Mouse (Mus musculus) limb, embryonic 10.5 days (tissue): ENCODE data around the gene Tgfb1. TPM values are rescaled to one million over a fixed set of nuclear protein-coding genes. Genes with fewer than 3 reads are reported as not detected.
A peak's percentile ranks its signal among the peaks of the same experiment; 100 is the strongest.

ENCODE experiments used
- DNase-seq: peaks from one replicate; pipeline ENCODE4 v3.0.0-alpha.2; 2017; ENCODE audit warnings: low spot score
- H3K27ac ChIP-seq: fragments of 300-500 bp; sonication (generic); 2 replicates; pipeline ENCODE4 v1.5.1; 2016; ENCODE audit warnings: mild to moderate bottlenecking
- H3K27me3 ChIP-seq: fragments of 300-500 bp; sonication (generic); 2 replicates; pipeline ENCODE4 v1.6.1; 2016; ENCODE audit warnings: low read depth, mild to moderate bottlenecking; ENCODE audit not compliant: poor library complexity, severe bottlenecking
- H3K36me3 ChIP-seq: fragments of 300-500 bp; sonication (generic); 2 replicates; pipeline ENCODE4 v1.6.1; 2016; ENCODE audit warnings: mild to moderate bottlenecking, moderate library complexity
- H3K4me1 ChIP-seq: fragments of 300-500 bp; sonication (generic); 2 replicates; pipeline ENCODE4 v1.6.1; 2016
- H3K4me3 ChIP-seq: fragments of 300-500 bp; sonication (generic); 2 replicates; pipeline ENCODE4 v1.5.1; 2016; ENCODE audit warnings: mild to moderate bottlenecking, moderate library complexity
- H3K9me3 ChIP-seq: fragments of 300-500 bp; sonication (generic); replicated peaks from 2 replicates; pipeline ENCODE4 v1.6.1; 2016; ENCODE audit warnings: mild to moderate bottlenecking
- WGBS: fragments of 180-500 bp; shearing (Covaris S2); methylation state at CpG from one replicate; pipeline ENCODE4 v1.1.7; 2016; 5-methylcytosine and 5-hydroxymethylcytosine counted together
- polyA plus RNA-seq: library from polyadenylated mRNA; unstranded; fragments of >200 nt; fragmentation: Nextera tagmentation; extraction: Ambion mirVana; gene quantifications from 2 replicates; pipeline ENCODE4 v1.2.1, GENCODE M21; 2016

Gene Tgfb1
- polyA plus RNA-seq, 1 experiment from 2014 or later: 1.4 TPM

DNA sequence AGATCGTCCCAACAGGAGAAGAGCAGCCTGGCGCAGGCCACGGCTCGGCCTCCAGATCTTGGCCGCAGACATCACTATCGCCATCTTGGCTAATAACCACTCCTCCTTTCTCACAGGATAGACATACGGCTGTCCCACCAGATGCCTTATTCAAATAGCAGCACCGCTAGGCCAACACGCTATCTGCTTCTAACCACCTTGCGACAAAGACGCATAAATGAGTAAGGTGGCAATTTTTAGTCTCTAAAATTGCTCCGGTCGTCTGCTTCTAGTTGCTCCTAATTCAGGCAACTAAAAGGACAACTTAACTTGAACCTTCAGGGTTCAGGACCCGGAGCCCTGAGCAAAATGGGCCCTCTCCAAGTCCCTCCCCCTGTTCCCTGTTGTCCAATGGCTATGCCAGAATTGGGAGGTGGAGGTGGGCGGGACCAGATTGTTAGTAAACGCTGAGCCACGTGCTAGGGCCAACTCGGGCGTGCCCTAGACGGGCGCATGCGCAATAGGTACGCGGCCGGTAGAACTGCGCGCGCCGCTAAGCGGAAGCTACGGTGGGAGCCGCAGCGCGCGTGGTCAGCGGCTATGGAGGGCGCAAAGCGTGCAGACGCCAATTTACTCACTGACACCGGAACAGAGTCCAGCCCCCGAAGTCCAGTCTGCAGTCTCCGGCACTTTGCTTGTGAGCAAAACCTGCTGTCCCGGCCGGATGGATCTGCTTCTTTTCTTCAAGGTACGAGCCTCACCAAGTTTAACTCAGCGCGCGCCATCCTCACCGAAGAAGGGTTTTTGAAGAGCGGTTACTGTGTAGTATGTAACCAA, 27.9 kb upstream of the Tgfb1 start, which contains the start of the genes Bckdha and Exosc5:
Gene Bckdha, minus strand, starts transcription at position 325 of the 816 bp plus-strand sequence.
Gene Exosc5, plus strand, starts transcription at position 508 of the 816 bp plus-strand sequence.
- under 1% methylated on average over 50 of the region's 50 CpGs for WGBS
- H3K4me1 ChIP-seq: peaks cover 21% of the 10 kb centered on the region
- DNase-seq: peak; percentile 98
- peak within 1 kb of the TSS; percentile 95 for H3K27ac ChIP-seq
- H3K36me3 ChIP-seq: peaks cover 30% of the 10 kb centered on the region
- H3K27me3 ChIP-seq: no peaks in the 10 kb centered on the region
- peak within 1 kb of the TSS; percentile 68 for H3K4me3 ChIP-seq
- H3K9me3 ChIP-seq: no peaks in the 10 kb centered on the region

DNA sequence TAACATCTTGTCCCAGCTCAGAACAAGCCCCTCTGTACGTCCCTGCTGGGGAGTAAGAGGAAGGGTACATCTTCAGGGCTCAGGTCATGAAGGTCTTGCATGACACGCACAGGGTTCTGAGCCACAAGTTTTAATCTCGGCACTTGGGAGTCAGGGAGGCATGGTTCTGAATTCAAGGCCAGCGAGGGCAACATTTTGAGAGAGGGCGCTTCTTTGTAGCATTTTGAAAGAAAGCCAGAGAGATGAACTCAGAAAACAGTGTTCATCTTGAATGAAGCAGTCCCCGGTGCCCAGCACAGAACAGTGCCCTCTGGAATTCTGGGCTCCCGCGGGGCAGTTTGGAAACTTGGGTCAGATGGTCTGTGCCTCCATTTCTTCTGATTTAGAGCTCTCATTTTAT, 20.4 kb upstream of the Tgfb1 start:
- H3K4me3 ChIP-seq: no peak overlapping the region
- DNase-seq: no peak
- H3K9me3 ChIP-seq: no peaks in the 10 kb centered on the region
- H3K27me3 ChIP-seq: no peaks in the 10 kb centered on the region
- H3K4me1 ChIP-seq: no peaks in the 10 kb centered on the region
- 92% methylated on average over 8 of the region's 8 CpGs for WGBS
- no peak overlapping the region for H3K27ac ChIP-seq
- H3K36me3 ChIP-seq: peaks cover 83% of the 10 kb centered on the region

DNA sequence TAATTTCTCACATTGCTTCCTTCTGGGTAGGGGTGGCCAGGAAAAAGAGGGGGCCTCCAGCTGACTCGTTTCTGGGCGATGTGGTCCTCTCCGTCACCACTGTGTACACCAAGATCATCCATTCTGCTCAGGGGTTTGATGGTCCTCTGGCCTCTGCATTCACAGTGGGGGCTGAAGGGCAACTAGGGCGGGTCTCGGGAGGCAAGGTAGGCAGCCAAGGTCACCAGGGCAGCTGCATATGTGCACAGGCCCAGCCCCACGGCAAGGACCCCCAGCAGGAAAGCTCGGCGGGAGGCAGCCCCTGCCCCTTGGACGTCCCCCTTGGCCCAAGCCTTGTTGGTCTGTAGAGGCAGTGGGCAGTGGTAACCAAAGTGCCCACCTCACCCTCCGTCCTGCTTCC, 17.6 kb upstream of the Tgfb1 start:
- Histone ChIP-seq H3K27me3 (peaks cover 14% of the 10 kb centered on the region), H3K27ac (no peak overlapping the region), H3K4me1 (no peaks in the 10 kb centered on the region), H3K36me3 (peaks cover 56% of the 10 kb centered on the region), H3K4me3 (no peak overlapping the region), H3K9me3 (no peaks in the 10 kb centered on the region)
- 88% methylated on average over 10 of the region's 10 CpGs for WGBS
- DNase-seq: no peak

DNA sequence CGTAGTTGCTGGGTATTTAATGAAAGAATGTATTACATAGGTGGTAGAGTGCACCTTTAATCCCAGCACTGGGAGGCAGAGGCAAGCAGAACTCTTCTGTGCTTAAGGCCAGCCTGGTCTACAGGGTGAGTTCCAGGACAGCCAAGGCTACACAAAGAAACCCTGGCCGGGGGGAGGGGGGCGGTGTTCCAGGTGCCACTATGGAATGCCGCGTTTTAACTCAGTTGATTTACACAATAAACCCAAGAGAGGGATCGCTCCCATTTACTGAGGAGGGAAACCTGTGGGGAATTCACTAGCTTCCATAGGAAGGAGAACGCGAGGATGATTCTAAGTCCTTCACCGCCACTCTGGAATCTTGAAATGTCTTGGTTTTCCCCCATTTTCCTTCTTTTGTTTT, 17.2 kb upstream of the Tgfb1 start:
- peaks cover 2% of the 10 kb centered on the region for H3K4me1 ChIP-seq
- no peak for DNase-seq
- H3K36me3 ChIP-seq: peaks cover 51% of the 10 kb centered on the region
- H3K9me3 ChIP-seq: no peaks in the 10 kb centered on the region
- peaks cover 18% of the 10 kb centered on the region for H3K27me3 ChIP-seq
- 76% methylated on average over 9 of the region's 9 CpGs for WGBS
- H3K27ac ChIP-seq: no peak overlapping the region
- no peak overlapping the region for H3K4me3 ChIP-seq

DNA sequence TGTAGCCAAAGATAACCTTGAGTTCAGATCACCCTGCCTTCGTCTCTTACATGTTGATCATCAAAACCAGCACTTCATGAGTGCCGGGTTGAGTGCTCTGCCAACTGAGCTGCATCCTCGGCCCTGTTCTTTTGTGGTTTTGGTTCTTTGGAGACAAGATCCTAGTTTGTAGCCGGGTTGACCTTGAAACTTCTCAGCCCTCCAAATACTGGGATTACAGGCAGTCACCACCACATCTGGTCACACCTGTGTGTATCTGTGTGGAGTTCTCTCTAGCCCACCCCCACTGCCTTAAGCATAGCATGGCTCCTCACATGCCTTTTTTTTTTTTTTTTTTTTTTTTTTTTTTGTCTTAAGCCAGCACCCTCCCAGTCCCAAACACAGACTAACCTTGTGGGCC, 16.7 kb upstream of the Tgfb1 start:
- DNase-seq: no peak
- Histone ChIP-seq H3K9me3 (no peaks in the 10 kb centered on the region), H3K36me3 (peaks cover 47% of the 10 kb centered on the region), H3K4me1 (peaks cover 7% of the 10 kb centered on the region), H3K27ac (no peak overlapping the region), H3K4me3 (no peak overlapping the region), H3K27me3 (peaks cover 23% of the 10 kb centered on the region)
- 90% methylated on average over 4 of the region's 4 CpGs for WGBS

DNA sequence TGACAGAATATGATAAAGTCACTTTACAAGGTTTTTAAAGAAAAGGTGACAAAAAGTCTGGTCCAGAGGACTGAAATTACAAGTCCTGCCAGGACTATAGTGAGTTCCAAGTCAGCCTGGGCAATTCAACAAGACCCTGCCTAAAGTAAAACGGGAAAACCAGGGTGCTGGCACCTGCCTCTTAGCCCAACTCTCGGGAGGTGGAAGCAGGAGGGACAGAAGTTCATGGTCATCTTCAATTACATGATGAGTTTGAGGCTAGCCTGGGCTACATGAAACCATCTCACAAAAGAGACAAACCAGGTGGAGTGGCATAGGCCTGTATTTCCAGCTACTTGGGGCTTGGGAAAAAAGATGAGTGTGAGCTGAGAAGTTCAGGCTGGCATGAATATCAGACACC, 15.1 kb upstream of the Tgfb1 start:
- DNase-seq: no peak
- Histone ChIP-seq H3K36me3 (peaks cover 31% of the 10 kb centered on the region), H3K4me3 (no peak overlapping the region), H3K27me3 (peaks cover 39% of the 10 kb centered on the region), H3K4me1 (peaks cover 7% of the 10 kb centered on the region), H3K27ac (no peak overlapping the region), H3K9me3 (no peaks in the 10 kb centered on the region)
- 80% methylated on average over 2 of the region's 2 CpGs for WGBS

DNA sequence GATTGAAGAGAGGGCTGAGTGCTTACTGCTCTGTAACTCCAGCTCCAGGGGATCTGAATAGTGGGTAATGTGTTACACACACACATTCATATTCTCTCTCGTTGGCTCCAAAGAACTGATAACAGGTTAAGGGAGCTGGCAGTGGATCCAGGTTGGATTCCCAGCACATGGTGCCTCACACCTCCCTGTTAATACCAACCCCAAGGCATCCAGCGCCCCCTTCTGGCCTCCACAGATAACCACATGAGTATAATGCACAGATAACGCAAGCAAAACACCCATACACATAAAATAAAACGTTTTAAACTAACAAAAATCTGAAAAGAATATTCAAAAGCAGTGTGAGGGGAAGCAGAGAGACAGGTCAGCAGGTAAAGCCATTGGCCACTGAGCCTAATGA, 14.4 kb upstream of the Tgfb1 start:
- Histone ChIP-seq H3K27ac (no peak overlapping the region), H3K9me3 (no peaks in the 10 kb centered on the region), H3K4me1 (peaks cover 7% of the 10 kb centered on the region), H3K27me3 (peaks cover 43% of the 10 kb centered on the region), H3K36me3 (peaks cover 23% of the 10 kb centered on the region), H3K4me3 (no peak overlapping the region)
- WGBS: 50% methylated on average over 4 of the region's 4 CpGs
- DNase-seq: no peak

DNA sequence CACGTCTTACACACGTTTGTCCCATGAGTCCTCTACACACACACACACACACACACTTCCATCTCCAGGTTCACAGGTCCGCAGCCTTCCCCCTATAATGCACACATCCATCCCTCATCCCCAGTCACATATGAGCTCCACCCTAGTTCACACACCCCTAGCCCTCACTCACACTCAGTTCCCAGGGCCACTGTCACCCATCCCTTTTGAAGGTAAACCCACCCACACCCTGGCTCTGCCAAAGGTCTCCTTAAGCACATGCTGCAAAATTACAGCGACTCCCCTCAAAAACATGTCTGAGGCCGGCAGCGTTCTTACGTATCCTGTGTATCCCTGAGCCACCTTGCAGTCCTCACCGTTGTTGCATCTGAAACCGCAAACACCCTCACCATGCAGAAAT, 12.5 kb upstream of the Tgfb1 start:
- H3K36me3 ChIP-seq: peaks cover 5% of the 10 kb centered on the region
- peaks cover 56% of the 10 kb centered on the region for H3K27me3 ChIP-seq
- peaks cover 7% of the 10 kb centered on the region for H3K4me1 ChIP-seq
- WGBS: 28% methylated on average over 9 of the region's 9 CpGs
- no peaks in the 10 kb centered on the region for H3K9me3 ChIP-seq
- DNase-seq: no peak
- peak overlapping the region; percentile 45 for H3K4me3 ChIP-seq
- H3K27ac ChIP-seq: no peak overlapping the region

DNA sequence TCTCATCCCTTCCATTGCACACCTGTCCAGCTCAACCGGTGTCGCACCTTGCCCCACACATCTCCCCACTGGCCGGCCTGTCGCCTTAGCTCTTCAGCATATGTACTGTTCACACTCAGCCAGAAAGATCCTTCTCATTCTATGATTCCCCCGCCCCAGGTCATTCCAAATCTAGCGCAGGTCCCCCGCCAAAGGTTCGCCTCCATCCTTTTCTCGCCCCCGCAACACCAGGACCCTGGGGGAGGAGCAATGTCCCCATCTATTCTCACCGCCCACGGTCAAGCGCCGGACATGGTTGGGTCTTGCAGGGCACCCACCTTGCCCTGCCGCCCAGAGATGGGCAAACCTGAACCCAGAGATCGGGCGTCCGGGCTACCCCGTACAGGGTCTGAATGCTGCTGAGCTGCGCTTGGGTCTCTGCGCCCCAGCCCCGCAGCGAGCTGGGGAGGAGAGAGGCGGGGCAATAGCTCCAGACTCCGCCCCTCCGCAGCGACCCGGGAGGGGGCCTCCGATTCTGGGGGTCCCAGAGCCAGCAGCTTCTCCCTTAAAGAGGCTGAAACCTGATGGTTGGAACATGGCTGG, 12.0 kb upstream of the Tgfb1 start, which contains the start of gene Tmem91:
Gene Tmem91, minus strand, starts transcription at position 448 of the 582 bp plus-strand sequence.
- Histone ChIP-seq H3K36me3 (no peaks in the 10 kb centered on the region), H3K4me3 (peak within 1 kb of the TSS; percentile 45), H3K27ac (no peak within 1 kb of the TSS), H3K9me3 (no peaks in the 10 kb centered on the region), H3K4me1 (peaks cover 8% of the 10 kb centered on the region), H3K27me3 (peaks cover 60% of the 10 kb centered on the region)
- peak; percentile 40 for DNase-seq
- 3% methylated on average over 29 of the region's 29 CpGs for WGBS

DNA sequence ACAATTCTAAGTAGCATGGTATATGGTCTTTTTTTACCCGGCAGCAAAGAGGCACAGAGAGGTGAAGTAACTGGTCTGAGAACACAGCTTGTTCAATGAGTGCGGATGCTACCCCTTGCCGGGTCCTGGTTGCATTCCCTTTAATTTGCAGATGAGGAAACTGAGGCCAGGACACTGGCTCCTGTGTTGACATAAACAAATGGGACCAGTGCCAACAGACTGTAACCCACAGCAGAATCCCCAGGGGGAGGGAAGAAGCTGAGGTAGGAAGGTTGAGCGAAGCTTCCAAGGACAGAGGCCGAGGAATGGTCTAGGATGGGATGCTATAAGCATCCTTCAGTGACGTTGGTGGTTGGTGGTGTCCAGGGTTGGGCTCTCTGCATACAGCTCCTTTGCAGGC, 11.4 kb upstream of the Tgfb1 start:
- WGBS: 44% methylated on average over 6 of the region's 6 CpGs
- no peaks in the 10 kb centered on the region for H3K9me3 ChIP-seq
- peaks cover 60% of the 10 kb centered on the region for H3K27me3 ChIP-seq
- DNase-seq: no peak
- no peaks in the 10 kb centered on the region for H3K36me3 ChIP-seq
- peak overlapping the region; percentile 45; the same call in 1 of the 2 replicates for H3K4me3 ChIP-seq
- H3K4me1 ChIP-seq: peaks cover 14% of the 10 kb centered on the region
- H3K27ac ChIP-seq: no peak overlapping the region

DNA sequence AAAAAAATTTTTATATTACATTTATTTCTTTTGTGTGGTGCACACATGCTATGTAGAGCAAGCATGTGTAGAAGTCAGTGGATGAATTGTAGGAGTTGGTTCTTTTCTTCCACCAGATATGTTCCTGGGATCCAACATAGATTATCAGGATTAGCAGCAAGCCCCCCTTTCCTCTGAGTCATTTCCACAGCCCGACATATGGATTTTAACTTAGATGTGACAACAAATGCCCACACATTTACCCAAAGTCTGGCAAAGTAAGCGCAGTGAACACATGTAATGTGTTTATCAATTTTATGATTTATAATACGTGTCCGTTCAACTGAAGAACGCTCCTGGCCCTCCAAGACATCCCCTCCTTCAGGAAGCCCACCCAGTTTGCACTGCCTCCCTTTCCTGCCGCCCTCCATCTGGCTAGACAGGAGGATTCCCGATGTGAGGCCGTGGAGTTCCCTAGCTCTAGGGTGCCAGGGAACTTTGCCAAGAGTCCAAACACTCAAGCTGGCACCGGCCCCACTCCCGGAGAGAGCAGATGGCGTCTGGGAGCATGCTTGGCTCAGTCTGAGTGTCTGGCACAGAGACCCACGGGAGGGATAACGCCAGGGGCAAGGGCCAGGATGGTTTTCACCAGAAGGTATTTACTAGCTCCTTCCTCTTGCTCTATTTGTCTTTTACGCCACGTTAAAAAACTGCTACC, 10.6 kb upstream of the Tgfb1 start:
- peaks cover 16% of the 10 kb centered on the region for H3K4me1 ChIP-seq
- no peak overlapping the region for H3K27ac ChIP-seq
- DNase-seq: no peak
- WGBS: 80% methylated on average over 15 of the region's 15 CpGs
- H3K27me3 ChIP-seq: peaks cover 60% of the 10 kb centered on the region
- H3K4me3 ChIP-seq: no peak overlapping the region
- no peaks in the 10 kb centered on the region for H3K9me3 ChIP-seq
- H3K36me3 ChIP-seq: no peaks in the 10 kb centered on the region

DNA sequence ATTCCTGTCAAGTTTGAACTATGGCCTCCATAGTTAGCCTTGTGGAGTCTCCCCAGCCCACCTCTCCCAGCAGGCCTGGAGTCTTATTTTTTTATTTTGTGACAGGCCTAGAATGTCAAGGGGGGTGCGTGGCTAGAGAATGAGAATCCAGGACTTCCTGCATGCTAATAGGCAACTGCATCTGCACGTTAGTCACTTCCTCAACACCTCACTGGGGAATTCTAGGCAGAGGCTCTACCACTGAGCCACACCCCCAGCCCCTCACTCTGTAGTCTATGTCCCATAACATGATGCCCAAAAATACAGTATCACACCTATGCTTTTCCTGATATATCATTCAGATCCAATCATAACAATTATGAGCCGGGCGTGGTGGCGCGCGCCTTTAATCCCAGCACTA, 9.8 kb upstream of the Tgfb1 start:
- Histone ChIP-seq H3K4me3 (no peak overlapping the region), H3K27ac (no peak overlapping the region), H3K9me3 (no peaks in the 10 kb centered on the region), H3K4me1 (peaks cover 22% of the 10 kb centered on the region), H3K27me3 (peaks cover 60% of the 10 kb centered on the region), H3K36me3 (no peaks in the 10 kb centered on the region)
- DNase-seq: no peak
- WGBS: 94% methylated on average over 7 of the region's 7 CpGs

DNA sequence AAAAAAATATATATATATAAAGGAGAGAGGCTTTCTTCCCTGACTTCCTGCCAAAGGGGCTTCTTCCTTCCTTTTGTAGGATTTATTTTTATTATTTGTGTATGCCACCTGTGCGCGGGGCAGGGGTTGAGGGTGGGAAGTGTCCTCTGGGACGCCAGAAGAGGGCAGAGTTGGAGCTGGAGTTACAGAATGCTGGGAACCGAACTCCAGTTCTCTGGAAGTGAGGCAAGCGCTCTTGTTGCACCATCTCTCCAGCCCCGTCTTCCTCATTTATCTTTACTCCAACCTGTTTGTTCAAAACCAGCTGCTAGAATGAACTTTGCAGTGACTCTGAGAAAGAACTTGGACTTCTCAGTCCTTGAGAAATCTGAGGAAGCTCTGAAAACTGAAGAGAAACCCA, 6.8 kb upstream of the Tgfb1 start:
- no peak for DNase-seq
- Histone ChIP-seq H3K27me3 (peaks cover 40% of the 10 kb centered on the region), H3K9me3 (no peaks in the 10 kb centered on the region), H3K4me3 (peak overlapping the region; percentile 64), H3K36me3 (peaks cover 7% of the 10 kb centered on the region; the same call in 1 of the 2 replicates), H3K27ac (peak overlapping the region; percentile 90), H3K4me1 (peaks cover 21% of the 10 kb centered on the region)
- WGBS: 4% methylated on average over 6 of the region's 6 CpGs
